9 mouse cellular contexts compared by ENCODE assay signal in the genomic region with DNA sequence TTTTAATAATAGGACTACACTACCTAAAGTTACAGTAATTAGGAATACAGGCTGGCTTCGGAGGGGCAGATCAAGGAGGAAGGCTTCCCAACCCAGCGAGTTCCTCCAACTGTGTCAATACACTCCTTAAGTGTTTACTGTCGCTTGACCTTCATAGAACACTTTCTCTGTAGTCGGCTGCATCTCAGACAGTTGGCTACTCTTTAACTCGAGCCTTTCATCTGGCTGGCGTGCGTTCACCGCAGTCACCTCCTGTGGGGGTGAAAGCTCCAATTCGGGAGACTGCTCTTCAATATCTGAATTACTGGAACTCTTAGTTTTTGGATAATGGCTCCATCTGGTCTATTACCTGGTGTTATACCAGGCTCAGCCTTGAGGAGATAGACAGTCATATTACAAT. TPM values are rescaled to one million over a fixed set of nuclear protein-coding genes. Genes with fewer than 3 reads are reported as not detected.
DNase-seq lines count a peak whose midpoint lies in the region; ATAC-seq and TF ChIP-seq lines count a peak whose summit lies in the region.
"Had no signal": no experiment of that assay in that cellular context is flagged by ENCODE, and none has a peak within 500 bp of the region (broad histone marks: within the 10 kb centered on the region; RNA-seq: fewer than 3 reads in every experiment).

No protein-coding gene starts in this region.

- no peak overlapping the region for H3K27ac ChIP-seq in kidney, embryonic 14.5 days (ENCODE audit: low read depth, low read length)
- H3K27ac ChIP-seq in ES-E14 (ENCODE audit: insufficient read depth, low read depth, low read length, poor library complexity, severe bottlenecking): no peak overlapping the region
- H3K27ac ChIP-seq in kidney, adult 2 months (ENCODE audit: insufficient read depth, low read depth, low read length): no peak overlapping the region
- H3K27ac ChIP-seq: heart, embryonic 13.5 days; layer of hippocampus, adult 2 months had no signal

- no peaks in the 10 kb centered on the region for H3K9me3 ChIP-seq in kidney, embryonic 14.5 days (ENCODE audit: control insufficient read depth, low read length)
- no peaks in the 10 kb centered on the region for H3K9me3 ChIP-seq in ES-E14 (ENCODE audit: control insufficient read depth, insufficient read depth, low read depth, low read length)
- H3K9me3 ChIP-seq: heart, embryonic 13.5 days had no signal

- peaks cover 10% of the 10 kb centered on the region; the same call in 1 of the 2 replicates for H3K4me1 ChIP-seq in kidney, embryonic 14.5 days (ENCODE audit: control insufficient read depth, insufficient read depth, low read length)
- H3K4me1 ChIP-seq in ES-E14 (ENCODE audit: control insufficient read depth in 2 of 2, insufficient read depth in 2 of 2, low read length in 2 of 2, poor library complexity in 1 of 2): peaks cover 0 to 7% of the 10 kb centered on the region in 2 experiments; a peak in 3 of 4 replicates
- H3K4me1 ChIP-seq in kidney, adult 2 months (ENCODE audit: control insufficient read depth, insufficient read depth, low read length): no peaks in the 10 kb centered on the region; the same call in 1 of the 2 replicates

- peak; percentile 30 for DNase-seq in kidney, adult 11 months
- DNase-seq in ES-E14 (ENCODE audit: low read depth, low spot score): no peak
- peak; percentile 77 for DNase-seq in kidney, adult 2 months
- peak; percentile 51 for DNase-seq in kidney, postnatal 36 days
- DNase-seq in retina, postnatal 1 day: no peak
- no peak for DNase-seq in layer of hippocampus, adult 18-20 months (ENCODE audit: low spot score in 2 of 2)

- ATAC-seq in kidney, embryonic 14.5 days (ENCODE audit: low FRiP score, low TSS enrichment): no peak

- H3K9ac ChIP-seq in kidney, embryonic 14.5 days (ENCODE audit: low read depth, low read length): no peak overlapping the region
- 0 out of 2 replicates have a peak overlapping the region, but pooled peaks have one; percentile 23 for H3K9ac ChIP-seq in ES-E14 (ENCODE audit: insufficient read depth, low read depth, low read length, poor library complexity, severe bottlenecking)

- no peak for TF ChIP-seq CTCF in kidney, adult 2 months (conservative IDR thresholded peaks at IDR 0.05; ENCODE audit: insufficient read depth, insufficient read length, low read depth, low read length)

- no peak overlapping the region for H3K4me3 ChIP-seq in kidney, embryonic 14.5 days (ENCODE audit: low read length)
- H3K4me3 ChIP-seq in ES-E14 (ENCODE audit: insufficient read depth in 1 of 2, low read depth in 1 of 2, low read length in 2 of 2, poor library complexity in 1 of 2, severe bottlenecking in 1 of 2): no peak overlapping the region
- no peak overlapping the region for H3K4me3 ChIP-seq in kidney, adult 2 months (ENCODE audit: insufficient read depth, low read depth, low read length)

- no peak for TF ChIP-seq POLR2A in kidney, adult 2 months (IDR thresholded peaks at IDR 0.05; ENCODE audit: low read depth, low read length)

- no peak overlapping the region for H3K4me2 ChIP-seq in kidney, embryonic 14.5 days (replicated peaks; ENCODE audit: low read depth, low read length)

- in situ Hi-C loops in ES-E14 (cut with MboI; ENCODE audit: low sequenced_read_pairs in 2 of 2, unreplicated experiment in 2 of 2): no loop called here

- peaks cover 3% of the 10 kb centered on the region for H3K36me3 ChIP-seq in kidney, embryonic 14.5 days (ENCODE audit: control insufficient read depth, insufficient read depth, low read length)
- peaks cover 14% of the 10 kb centered on the region for H3K36me3 ChIP-seq in ES-E14 (ENCODE audit: control insufficient read depth, insufficient read depth, low read length, poor library complexity, severe bottlenecking)
- H3K36me3 ChIP-seq in kidney, adult 2 months (ENCODE audit: control insufficient read depth, insufficient read depth, low read length): no peaks in the 10 kb centered on the region

- H3K27me3 ChIP-seq in kidney, embryonic 14.5 days (ENCODE audit: control insufficient read depth, insufficient read depth, low read length): no peaks in the 10 kb centered on the region
- H3K27me3 ChIP-seq in kidney, adult 2 months (replicated peaks; ENCODE audit: control insufficient read depth, insufficient read depth, low read length): no peaks in the 10 kb centered on the region
- H3K27me3 ChIP-seq: heart, embryonic 13.5 days had no signal

- 49% methylated on average over 9 of the region's 9 CpGs for WGBS in kidney, embryonic 14.5 days
- WGBS in kidney, adult 2 months: 42% methylated on average over 9 of the region's 9 CpGs

TF ChIP-seq in ES-E14, 5 proteins besides CTCF, POLR2A, EP300 and RAD21:
- TF ChIP-seq CHD2 (IDR thresholded peaks at IDR 0.05; ENCODE audit: low read depth, low read length): no peak
- TF ChIP-seq MAFK (IDR thresholded peaks at IDR 0.05; ENCODE audit: insufficient read depth, low read depth, low read length): no peak
- no peak for TF ChIP-seq ZC3H11A (IDR thresholded peaks at IDR 0.05; ENCODE audit: borderline replicate concordance, low read depth, low read length)
- TF ChIP-seq HCFC1 (IDR thresholded peaks at IDR 0.05; ENCODE audit: borderline replicate concordance, insufficient read depth, low read length): no peak
TF ChIP-seq in ES-E14: peak in this region for 0.

RNA-seq across cellular contexts. Expression of a gene that starts 10.3 kb away (rescaled TPM):
- 54.7 and 63.6 TPM in 2 replicates for polyA plus RNA-seq in kidney, embryonic 14.5 days (2014; fragmentation: Nextera tagmentation; extraction: Ambion mirVana)
- total RNA-seq in ES-E14 (2012; rRNA removed): 57.1 and 61.0 TPM in 2 replicates
- 45.3 and 49.7 TPM in 2 replicates for polyA plus RNA-seq in kidney, adult 2 months (2012; rRNA removed)
- 100 to 1,000 TPM; 166 to 172 TPM for total RNA-seq in layer of hippocampus, adult 18-20 months (2021)

RNA-seq across cellular contexts. Expression of a gene that starts 10.5 kb away (rescaled TPM):
- 225 and 229 TPM in 2 replicates for polyA plus RNA-seq in kidney, embryonic 14.5 days (2014; fragmentation: Nextera tagmentation; extraction: Ambion mirVana)
- total RNA-seq in ES-E14 (2012; rRNA removed): 32.1 and 43.7 TPM in 2 replicates
- polyA plus RNA-seq in kidney, adult 2 months (2012; rRNA removed): 49.5 and 51.3 TPM in 2 replicates
- total RNA-seq in layer of hippocampus, adult 18-20 months (2021): 10 to 100 TPM; 68.9 to 69.0 TPM

Comparison
In these comparisons a context has a peak if more than half of its experiments do, and no peak if none do; other contexts are left out.
1. DNase-seq: peak in kidney, adult 11 months (single experiment), kidney, adult 2 months (single experiment) and kidney, postnatal 36 days (2 of 2); none in ES-E14 (single experiment), retina, postnatal 1 day (single experiment) and layer of hippocampus, adult 18-20 months (0 of 2).